Mouse (Mus musculus): Measurements from ENCODE around the gene Ccdc134.
A peak's percentile ranks its signal among the peaks of the same experiment; 100 is the strongest.
"Not testable (repeated sequence)": the region's sequence is repeated elsewhere in the genome, so short reads cannot be mapped to it uniquely, and the experiment has no call there.

Ccdc134 gene

DNA sequence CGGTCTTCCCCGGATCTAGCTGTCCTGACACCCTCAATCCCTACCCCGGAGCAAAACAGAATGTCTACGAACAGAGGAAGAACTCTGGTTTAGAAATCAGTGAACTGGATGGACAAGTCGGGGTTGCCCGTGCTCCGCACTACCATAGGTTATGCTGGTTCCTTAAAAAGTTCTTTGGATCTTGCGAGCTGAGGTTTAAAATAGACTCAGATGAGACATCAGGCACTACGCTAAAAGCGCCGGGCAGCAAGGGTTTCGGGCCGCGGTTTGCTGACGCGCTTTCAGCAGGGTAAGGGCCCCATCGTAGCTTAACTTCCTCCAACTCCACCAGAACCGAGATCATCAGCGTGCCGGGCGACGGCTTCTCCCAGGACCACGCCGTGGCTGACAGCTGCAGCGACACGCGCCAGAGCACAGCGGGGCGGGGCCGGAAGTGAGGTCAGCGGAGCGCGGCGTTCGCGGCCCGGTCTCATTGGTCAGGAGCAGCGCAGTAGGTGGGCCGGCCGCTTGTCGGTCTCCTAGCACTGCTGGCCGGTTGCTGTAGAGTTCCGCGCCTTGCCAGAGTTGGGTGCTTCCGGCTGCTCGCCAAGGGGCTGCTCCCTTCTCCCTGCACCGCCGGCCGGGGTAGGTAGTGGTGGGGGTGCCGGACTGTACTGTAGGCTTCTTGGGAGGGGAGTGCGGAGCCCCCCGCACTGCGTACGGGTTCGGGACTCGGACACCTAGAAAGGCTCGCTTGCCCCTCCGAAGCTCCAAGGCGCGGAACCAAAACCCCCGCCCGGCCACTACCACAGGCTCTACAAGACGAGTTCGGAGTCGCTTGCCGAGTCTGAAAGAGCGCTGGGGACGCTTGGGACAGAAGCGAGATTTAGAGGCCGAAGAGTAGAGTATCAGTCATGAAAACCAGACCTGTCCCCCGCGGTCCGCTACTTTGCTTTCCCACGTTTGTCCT is at the start of gene Ccdc134:
Gene Ccdc134, plus strand, starts transcription at position 497 of the 949 bp plus-strand sequence.
- DNase-seq (ENCODE audit: low read depth, low spot score): peak; percentile 88

DNA sequence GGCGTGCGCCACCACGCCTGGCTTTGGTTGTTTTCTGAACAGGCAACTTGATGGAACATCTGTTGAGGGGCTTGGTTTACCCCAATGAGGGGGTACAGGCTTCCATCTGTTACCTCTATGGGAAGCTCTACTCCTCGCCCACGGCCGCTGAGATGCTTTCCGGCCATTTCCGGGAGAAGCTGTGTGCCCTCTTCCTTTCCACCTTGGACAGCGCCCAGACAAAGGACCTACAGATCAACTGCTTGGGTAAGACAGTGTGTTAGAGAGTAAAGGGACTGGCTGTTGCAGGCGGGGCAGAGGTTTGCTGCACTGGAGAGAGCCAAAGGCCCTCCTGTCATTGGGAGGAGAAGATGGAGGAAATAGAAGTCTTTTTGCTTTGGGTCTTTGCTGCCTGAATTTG is 47.8 kb upstream of the Ccdc134 start:
- DNase-seq (ENCODE audit: low read depth, low spot score): no peak

DNA sequence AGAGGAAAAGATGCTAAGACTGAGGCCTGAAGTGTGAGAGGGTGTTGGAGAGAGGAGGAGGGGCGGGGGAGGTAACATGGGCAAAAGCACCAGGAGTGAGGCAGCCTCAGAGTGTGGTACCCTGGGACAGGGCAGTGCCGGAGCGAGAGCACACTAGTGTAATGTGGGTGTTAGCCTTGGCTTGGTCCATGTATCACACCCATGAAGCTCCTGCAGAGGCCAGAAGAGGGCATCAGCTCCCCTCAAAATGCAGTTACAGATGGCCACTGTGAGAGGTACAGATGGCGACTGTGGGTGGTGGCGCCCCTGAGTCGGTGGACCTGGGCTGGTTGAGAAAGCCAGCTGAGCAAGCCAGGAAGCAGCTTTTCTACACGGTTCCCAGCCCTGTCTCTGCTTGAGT is 46.6 kb upstream of the Ccdc134 start:
- no peak for DNase-seq (ENCODE audit: low read depth, low spot score)

DNA sequence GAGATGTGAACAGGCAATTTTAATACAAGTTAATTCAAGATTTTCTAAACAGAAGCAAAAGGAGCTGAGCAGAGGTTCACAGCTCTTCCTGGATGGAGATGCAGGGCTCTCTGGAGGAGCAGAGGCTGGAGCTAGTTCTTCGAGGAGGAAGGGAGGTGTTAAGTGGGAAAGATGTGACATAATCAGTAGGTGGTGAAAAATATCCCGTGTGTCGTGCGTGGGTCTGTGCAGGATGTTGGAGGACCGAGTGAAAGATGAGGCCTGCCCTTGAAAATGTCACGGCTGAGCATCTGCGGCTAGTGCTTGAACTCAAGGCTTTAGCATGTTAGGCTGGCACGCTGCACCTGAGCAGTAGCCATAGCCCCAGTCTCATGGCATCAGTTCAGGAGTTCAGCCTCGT is 42.1 kb upstream of the Ccdc134 start:
- DNase-seq (ENCODE audit: low read depth, low spot score): no peak

DNA sequence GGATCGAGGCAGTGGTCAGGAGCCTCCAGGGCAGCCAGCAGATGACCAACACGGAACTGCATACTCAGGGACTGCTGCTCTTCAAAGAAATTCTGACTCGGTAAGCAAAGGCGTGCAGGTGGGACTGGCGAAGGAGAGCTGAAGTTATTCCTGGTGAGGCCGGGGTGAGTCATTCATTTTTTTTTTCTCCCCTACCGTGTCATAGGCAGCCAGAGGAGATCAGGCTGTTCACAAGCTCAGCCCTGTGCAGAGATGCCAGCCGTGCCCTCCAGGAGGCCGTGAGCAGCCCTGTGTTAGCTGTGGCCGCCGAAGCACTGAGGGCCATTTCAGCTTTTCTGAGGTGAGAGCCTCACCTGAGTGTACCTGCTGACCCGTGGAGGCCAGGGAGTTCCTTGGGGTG is 41.6 kb upstream of the Ccdc134 start:
- DNase-seq (ENCODE audit: low read depth, low spot score): no peak

DNA sequence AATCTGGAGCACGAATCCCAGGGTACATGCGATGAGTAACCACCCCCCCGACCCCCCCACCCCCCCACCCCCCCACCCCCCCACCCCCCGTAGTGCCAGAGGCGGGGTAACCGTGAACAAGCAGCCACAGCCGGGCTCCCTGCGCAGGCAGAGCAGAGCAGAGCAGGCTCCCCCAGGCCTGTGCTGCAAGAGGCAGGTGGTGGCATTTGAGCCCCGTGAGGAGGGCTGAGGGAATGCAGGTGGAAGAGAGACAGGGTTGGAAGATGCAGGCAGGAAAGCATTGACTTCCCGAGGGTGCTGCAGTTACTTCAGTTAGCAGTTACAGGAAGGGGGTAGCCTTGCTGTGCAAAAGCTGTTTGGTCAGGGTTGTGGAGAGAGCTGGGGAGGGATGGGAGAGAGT is 40.5 kb upstream of the Ccdc134 start:
- no peak for DNase-seq (ENCODE audit: low read depth, low spot score)

DNA sequence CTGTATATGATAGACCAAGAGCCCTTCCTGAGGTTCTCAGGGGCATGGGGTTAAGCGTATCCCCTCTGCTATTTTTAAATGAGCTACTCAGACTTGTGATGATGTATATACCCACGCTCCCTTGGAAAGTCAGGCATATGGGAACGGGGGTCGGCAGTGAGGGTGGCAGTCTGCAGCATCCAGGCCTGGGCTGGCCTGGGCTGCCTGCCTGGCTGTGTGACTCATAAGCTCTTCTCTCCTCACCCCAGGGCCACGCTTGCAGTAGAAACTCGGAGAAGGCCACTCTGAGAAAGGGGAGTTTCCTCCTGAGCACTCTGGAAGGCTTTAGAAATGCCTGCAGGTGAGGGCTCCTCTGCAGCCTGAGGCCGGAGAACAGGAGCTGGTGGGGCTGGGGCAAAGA is 36.7 kb upstream of the Ccdc134 start:
- DNase-seq (ENCODE audit: low read depth, low spot score): no peak

DNA sequence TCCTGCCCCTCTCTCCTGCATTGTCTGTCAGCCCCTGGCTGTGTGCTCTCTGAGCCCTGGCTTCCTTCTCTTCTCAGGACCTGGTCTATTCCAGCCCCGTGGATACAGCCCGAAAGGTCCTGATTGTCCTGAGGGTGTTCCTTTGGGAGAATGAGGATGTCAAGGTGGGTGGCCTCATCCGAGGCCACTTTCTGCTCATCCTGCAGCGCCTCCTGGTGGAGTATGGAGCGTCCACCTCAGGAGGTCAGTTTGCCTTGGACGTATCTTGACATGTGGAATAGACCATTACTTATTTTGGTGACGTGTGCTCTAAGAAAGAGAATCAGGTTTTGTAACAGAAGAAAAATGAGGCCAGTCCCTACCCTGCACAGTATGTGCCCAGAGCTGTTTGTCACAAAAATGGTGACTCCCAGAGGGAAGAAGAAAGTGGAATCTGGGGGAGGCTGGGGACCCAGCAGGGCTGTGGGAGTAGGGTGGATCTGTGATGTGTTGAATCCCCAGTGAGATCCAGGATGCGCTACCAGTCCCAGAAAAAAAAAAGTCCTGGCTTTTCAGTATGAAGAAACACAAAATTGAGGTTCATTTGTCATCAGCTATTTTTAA is 20.7 kb upstream of the Ccdc134 start:
- DNase-seq (ENCODE audit: low read depth, low spot score): peak; percentile 20

DNA sequence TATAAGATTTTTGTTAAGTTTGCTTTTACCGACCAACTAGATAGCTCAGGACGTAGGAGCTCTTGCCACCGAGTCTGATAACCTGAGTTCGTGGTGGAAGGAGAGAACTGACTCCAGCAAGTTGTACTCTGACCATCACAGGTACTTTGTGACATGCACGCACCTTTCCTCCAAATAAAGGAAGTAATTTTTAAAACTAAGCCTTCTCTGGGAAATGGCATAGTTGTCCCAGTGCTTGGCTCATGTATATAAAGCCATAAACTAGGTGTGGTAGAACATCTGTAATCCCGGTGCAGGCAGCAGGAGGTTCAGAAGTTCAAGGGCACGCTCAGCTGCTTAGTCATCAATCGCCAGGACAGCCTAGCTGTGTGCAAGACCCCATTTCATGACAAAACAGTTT is 7.2 kb upstream of the Ccdc134 start:
- DNase-seq (ENCODE audit: low read depth, low spot score): no peak

DNA sequence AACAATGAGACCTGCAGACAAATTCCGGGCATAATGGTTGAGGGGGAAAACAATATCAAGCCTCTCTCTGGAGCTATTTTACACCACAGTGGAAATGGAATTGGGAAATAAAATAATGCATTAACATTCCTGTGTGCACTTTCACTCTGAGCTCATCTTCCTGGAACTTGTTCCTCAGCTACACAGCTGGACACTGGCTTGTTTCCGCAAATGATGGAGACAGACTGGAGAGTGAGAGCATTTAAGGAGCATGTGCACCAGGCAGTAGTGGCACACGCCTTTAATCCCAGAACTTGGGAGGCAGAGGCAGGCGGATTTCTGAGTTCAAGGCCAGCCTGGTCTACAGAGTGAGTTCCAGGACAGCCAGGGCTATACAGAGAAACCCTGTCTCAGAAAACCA is 1.0 kb upstream of the Ccdc134 start:
- not testable (repeated sequence) for DNase-seq (ENCODE audit: low read depth, low spot score)

DNA sequence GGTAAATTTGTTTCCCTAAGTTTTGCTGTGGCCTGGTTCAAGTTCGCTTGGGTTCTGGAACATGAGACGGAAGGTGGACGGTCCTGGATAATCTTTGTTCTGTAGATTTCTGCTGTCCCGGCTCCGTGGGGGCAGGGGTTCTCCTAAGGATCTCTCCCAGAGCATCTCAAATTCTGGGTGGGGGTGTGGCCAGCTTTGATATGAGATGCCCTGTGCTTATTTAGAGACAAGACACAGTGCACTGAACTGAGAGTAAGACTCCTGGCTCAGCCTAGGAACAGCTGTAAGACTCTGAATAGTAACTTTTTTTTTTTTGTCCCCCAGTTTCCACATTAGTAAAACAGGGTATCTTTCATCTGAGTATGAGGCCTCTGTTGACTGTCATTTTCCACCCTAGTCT is 676 bp downstream of the Ccdc134 start:
- DNase-seq (ENCODE audit: low read depth, low spot score): no peak

DNA sequence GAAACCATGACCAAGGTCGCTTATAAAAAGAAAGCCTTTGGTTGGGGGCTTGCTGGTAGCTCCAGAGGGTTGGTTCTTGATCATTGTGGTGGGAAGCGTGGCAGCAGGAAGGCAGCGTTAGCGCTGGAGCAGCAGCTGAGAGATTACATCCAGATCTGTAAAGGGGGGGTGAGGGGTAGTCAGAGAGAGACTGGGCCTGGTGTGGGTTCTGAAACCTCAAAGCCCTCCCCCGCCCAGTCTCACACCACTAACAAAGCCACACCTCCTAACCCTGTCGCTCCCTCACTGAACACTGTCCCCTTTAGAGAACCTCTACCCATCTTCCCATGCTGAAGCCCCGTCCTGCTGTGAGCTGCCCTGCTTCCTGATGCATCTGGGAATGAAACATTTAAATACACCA is 2.9 kb downstream of the Ccdc134 start:
- DNase-seq (ENCODE audit: low read depth, low spot score): no peak

DNA sequence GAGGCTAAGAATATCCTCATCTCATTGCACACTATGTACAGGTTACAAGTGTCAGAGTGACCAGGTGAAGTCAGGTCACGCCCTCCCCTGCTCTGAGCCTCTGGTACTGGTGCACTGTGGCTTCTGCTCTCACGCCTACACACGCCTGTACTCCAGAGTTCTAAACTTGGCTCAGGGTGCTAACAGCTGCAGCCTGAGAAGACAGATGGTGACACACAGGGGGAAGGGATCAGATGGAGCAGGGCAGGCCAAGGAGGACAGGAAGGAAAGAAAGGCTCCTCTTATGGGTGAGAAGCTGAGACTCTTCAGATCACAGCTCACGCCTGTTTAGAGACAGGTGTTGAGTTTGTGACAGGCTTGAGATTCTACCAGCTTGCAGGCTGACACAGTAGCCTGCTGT is 7.7 kb downstream of the Ccdc134 start:
- DNase-seq (ENCODE audit: low read depth, low spot score): no peak

DNA sequence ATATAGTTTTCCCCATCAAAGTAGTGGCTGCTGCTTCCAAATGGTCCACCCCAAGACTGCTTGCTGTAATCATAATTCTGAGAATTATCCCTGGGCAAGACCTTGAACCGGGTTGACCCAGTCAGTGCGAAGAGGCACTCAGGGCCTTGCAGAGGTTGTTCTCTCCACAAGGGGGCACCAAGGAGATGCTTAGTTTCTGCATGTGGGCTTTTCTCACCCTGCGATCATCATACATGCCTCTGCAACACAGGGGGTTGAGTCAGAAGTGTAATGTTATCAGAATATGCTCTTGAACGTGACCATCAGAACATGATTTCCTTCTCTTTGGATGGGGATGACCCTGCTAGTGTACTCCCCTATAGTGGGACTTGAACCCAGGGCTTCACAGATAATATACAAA is 10.8 kb downstream of the Ccdc134 start:
- DNase-seq (ENCODE audit: low read depth, low spot score): no peak

DNA sequence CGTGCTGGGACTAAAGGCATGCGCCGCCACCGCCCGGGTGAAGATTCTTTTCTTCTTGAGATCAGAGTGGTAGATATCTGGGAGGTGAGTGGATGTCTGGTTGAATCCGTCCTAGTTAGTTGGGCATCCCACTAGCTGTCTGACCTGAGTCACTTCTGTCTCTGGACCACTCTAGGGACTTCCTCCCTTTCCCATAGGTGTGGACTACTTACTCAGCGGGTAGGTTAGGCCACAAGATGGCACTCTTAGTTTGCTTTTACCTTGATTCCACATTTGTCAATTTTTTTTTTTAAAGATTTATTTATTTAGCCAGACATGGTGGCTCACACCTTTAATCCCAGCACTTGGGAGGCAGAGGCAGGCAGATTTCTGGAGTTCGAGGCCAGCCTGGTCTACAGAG is 11.5 kb downstream of the Ccdc134 start:
- no peak for DNase-seq (ENCODE audit: low read depth, low spot score)

DNA sequence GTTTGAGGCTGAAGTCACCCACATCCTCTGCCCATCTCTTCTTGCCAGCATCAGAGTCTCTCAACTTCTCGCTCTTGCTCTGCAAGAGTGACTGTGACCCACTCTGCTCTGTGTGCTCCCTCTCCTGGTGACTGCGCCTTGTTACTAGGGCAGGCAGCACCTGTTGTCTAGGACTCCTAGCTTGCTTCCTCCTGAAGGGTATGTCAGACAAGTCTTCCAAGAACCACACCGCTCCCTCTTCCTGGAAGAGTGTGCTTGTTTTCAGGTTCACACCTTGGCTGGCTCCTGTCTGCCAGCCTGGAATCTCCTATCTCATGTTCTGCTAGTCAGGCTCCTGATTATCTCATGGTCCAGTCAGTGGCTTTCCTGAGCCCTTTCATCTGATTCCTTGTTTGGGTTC is 12.6 kb downstream of the Ccdc134 start:
- DNase-seq (ENCODE audit: low read depth, low spot score): no peak

DNA sequence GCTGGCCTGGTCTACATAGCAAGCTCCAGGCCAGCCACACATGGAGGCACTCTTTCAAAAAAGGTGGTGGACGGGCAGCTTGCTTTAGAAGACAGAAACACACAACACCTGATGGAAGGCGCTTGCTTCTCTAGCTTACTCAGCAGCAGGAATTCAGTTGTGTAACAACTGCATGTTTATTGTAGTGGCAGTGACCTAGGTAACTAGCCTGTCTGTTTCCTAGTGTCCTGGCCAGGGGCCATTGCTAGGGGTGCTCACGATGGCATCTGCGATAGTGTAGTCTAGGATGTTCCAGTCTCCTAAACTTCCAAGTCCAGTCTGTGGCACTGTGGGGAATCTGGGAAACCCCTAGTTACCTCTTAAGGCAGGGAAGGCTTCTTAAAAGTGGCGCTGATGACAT is 16.4 kb downstream of the Ccdc134 start:
- DNase-seq (ENCODE audit: low read depth, low spot score): no peak

DNA sequence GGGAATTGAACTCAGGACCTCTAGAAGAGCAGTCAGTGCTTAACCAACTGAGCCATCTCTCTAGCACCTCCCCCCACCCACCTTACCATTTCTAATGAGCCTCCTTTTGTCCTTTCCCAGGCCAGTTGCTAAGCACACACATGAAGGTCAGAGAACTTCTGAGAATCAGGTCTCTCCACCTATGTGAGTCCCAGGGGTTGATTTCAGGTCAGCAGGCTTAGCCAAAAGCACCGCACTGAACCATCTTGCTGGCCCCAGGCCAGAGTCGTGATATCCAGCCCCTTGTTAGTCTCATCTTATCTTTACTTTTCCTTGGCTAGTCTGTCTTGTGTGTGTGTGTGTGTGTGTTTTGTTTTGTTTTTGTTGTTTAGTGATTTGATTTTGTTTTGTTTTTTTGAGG is 17.7 kb downstream of the Ccdc134 start:
- DNase-seq (ENCODE audit: low read depth, low spot score): no peak

DNA sequence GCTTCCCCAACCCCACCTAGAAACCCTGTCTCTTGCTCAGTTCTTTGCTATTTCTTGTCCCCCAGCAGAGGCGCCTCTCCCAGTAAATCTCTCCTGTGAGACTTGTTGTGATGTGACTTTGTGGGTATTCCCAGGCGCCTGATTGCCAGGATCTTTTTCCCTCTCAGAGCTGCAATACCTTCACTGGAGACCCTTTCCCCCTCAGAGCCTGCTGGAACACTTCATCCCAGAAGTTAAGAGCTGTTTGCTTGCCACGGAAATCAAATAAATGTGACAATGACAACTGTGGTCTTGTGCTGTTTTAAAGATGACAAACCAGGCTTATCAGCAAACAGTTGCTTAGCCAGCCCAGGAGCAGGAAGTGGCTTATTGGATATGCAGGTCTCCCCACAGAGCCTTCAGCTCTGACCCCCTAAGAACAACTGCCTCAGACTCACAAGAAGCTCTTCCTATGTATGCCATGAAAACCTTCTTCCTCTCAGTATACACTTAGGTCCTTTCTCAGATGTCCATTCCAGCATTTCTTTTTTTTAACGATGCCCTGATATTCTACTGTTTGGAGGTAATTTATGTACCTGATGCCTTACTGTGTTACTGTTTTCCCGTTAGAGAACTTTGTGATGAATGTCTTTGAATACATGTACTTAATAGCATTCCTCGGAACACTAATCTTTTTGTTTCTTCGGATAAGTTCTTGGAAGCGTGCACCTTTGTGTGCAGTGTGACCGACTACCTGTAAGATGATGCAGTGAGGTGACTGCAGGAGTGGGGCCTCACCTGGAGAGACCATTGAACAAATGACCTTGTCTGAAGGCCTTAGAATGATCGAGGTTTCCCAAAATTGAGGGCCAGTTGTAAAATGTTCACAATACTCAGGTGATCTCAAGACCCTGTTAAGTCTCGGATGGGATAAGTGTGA is 18.4 kb downstream of the Ccdc134 start:
- no peak for DNase-seq (ENCODE audit: low read depth, low spot score)

DNA sequence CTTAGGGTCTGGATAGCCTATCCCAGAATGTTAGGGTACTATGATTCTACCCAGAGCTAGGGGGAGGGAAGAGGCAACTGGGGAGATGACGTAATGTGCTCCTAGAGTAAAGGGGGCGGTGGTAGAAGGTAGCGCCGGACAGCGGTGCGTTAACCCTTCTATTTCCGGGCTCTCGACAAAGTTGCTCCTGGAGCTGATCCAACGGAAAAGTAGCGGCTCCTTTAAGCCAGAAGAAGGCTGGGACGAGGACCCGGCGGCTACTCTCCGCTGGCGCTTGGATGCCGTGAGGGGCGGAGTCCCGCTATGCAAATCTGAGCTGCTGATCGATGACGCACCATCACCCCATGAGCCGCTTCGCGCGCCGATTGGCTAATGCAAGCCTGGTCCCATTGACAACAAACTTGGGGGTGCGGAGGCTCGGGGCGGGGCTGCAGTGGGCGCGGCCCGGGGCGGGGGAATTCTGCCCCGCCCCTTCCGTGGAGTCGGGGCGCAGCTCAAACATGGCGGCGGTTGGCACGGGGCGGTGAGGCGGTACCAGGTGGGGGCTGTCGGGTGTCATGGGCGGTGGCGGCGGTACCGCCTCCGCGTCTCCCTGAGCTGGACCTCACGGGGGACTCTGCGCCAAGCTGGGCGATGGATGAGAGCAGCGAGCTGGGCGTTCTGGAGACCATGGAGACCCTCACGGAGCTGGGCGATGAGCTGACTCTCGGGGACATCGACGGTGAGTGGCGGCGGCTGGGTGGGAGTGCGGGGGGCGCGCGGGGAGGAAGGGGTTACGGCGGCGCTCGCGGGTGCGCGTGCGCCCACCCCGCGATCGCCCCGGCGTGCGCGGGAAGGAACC is 19.3 kb downstream of the Ccdc134 start, which contains the start of gene Srebf2:
Gene Srebf2, plus strand, starts transcription at position 412 of the 841 bp plus-strand sequence.
- peak; percentile 100 for DNase-seq (ENCODE audit: low read depth, low spot score)

DNA sequence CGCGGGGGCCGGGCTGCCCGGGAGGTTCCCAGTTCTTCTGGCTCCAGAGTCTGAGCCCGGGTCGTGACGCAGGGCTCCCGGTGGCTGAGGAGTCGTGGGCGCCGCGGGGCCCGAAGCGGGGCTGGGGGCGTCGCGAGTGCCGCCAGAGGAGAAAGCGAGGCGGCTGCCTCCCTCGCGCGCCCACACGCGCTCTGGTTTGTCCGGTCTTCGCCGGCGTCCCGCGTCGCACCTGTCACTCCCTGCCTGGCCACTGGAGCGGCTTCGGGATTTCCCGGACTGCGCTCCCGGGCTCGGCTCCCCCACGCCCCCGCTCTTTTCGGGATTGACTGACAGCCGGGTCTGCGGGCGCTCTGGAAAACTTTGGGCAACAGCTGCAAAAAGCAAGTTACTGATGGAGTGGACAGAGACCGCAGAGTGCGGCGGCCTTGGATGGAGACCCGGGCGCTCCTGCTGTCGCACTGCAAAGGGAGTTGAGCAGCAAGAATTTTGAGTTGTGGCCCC is 19.9 kb downstream of the Ccdc134 start:
- no peak for DNase-seq (ENCODE audit: low read depth, low spot score)
